Mouse (Mus musculus) erythroid progenitor cell, adult 5-6 weeks (primary cell): ENCODE measurements around the gene Tma7. TPM values are rescaled to one million over a fixed set of nuclear protein-coding genes. Genes with fewer than 3 reads are reported as not detected.

Source experiments
- ATAC-seq: replicated peaks from 2 replicates; pipeline ENCODE4 v1.8.0; 2016; ENCODE audit warnings: moderate number of reproducible peaks, mild to moderate bottlenecking, moderate TSS enrichment, inconsistent platforms; ENCODE audit not compliant: poor library complexity, low FRiP score, severe bottlenecking
- total RNA-seq, 2 experiments: library from RNA; stranded (forward) in 1 of 2; stranded (reverse) in 1 of 2; fragments of 150-400 nt in 1 of 2; fragments of 186-747, 209-891 nt in 1 of 2; gene quantifications; 2 replicates each; pipeline versions ENCODE4 v1.2.3 to v1.2.4; 2015 to 2017; ENCODE audit warnings: low replicate concordance in 2 of 2

The Tma7 gene
- total RNA-seq, 2 experiments from 2014 or later, result 31.5 to 281 TPM

DNA sequence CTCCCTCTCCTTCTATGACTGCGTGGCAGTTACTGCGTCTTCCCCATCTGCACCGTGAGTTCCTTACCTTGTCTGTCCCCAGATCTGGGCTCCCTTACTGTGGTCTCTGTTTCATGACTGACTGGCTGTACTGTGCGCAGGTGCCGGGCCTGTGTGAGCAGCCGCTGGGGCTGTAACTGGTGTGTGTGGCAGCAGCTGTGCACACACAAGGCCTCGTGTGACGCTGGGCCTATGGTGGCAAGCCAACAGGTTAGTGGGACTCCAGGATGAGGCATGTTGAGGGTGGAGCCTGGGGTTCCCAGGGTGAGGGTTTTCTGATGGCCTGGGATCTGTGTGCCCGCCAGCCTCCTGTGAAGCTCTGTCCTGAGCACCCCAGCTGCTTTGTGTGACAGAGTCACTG, 21.7 kb upstream of the Tma7 start:
- ATAC-seq, result no peak

DNA sequence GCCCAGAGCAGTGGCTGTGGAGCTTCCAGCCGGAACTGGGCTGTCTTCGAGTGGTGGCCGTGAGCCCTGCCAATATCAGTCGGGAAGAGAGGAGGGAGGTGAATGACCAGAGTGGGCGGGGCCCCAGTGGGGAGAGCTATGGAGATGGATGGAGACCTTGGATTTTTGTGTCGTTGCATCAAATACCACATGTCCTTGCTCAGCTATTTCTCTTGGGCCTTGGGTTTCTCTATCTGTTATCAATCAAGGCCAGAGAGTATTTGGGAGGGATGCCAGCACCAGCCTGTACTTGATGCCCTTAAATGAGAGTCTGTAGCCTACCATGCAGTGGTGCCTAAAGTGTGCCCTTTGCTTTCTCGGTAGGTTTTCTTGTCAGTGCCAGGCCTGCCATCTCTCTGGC, 20.9 kb upstream of the Tma7 start:
- no peak for ATAC-seq

DNA sequence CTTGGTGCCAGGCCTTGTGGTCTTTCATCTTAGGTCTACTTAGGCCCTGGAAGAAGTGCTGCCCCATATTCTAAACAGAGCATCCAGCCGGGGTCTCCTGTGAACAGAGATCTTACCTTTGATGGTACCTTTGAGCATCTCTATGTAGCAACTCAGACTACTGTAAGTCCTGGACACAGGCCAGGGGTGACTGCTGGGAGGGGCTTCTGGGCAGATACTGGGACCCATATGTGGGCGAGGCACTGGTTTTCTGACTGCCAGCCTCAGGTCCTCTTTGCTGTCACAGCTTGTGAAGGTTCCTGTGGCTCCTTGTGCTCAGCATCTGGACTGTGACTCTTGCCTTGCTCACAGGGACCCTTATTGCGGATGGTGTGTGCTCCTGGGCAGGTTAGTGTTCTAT, 20.2 kb upstream of the Tma7 start:
- no peak for ATAC-seq

DNA sequence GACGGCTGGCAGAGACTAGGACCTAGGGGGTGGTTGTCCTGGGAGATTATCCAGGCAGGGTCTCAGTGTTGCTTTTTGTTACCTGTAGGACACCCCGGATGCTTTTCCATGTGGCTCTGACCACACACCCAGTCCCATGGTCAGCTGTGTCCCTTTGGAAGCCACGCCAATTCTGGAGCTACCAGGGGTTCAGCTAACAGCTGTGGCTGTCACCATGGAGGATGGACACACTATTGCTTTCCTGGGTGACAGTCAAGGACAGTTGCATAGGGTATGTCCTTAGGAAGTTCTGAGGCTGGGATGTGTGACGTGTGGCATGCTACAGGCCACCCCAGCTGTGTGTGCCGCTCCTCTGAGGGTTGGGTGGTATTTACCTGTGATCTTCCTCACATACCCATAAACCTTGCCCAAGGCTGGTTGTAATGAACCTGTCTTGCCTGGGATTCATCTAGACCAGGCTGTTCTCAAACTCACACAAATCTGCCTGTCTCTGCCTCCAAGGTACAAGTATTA, 19.6 kb upstream of the Tma7 start:
- no peak for ATAC-seq

DNA sequence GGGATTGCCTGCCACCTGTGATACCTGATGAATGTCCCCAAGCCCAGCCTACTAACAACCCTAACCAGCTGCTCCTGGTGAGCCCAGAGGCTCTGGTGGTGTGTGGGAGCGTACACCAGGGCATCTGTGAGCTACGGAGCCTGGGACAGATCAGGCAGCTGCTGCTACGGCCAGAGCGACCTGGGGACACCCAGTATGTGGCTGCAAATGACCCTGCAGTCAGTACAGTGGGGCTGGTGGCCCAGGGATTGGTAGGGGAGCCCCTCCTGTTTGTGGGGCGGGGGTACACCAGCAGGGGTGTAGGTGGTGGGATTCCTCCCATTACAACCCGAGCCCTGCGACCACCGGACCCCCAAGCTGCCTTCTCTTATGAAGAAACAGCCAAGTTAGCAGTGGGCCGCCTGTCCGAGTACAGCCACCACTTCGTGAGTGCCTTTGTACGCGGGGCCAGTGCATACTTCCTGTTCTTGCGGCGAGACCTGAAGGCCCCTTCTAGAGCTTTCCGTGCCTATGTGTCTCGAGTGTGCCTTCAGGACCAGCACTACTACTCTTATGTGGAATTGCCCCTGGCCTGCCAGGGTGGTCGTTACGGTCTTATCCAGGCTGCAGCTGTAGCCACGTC, 18.0 kb upstream of the Tma7 start:
- ATAC-seq, result no peak

DNA sequence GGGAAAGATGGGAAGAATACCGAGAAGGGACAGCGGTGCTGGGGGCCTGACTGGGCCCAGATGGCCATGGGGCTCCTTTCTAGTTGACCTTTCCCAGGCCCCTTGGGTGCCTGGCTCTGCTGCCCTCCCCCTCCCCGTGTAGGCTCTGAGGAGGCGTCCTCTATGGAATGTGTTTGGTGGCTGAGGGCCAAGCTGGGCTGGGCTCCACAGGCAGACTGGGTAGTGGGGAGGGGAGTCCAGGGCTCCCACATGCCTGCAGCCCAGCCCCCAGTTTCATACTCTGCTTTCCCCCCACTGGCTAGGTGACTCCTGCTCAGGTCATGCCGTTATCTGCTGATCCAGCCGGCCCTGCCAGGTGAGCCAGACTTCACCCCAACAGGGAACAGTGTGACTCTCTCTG, 16.6 kb upstream of the Tma7 start:
- ATAC-seq, result no peak

DNA sequence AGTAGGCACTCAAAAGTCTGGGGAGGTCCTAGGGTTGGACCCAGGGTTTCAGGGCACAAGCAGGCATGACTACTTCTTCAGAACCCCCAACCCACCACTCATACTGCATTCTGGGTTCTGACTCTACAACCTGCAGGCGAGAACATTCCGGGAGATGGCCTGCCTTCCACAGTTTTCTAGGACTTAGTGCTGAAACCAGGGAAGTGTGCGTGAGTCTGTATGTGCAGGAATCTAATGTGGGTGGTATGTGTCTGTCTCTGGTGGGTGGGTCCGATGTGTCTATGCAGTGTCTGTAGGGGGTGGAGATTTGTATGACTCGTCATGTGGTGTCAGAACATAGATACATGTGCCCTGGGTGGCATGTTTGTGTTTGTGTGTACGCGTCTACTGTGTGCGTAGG, 16.0 kb upstream of the Tma7 start:
- no peak for ATAC-seq

DNA sequence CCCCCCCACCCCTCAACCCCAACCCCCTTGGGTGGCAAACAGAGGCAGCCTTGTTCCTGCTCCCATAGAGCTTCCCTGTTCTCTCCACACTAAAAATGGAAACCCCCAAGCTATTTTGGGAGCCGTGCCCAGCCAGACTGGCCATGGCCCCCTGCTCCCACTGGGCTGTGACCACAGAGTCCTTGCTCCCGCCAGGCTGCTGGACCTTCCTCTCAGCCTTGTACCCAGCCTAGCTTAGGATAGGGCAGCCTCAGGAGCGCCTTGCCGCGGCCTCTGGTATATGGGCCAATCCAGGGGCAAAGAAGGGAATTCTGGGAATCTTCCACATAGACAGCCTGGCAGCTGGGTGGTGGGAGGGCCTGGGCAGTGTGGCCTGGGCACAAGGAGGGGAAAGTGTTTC, 15.4 kb upstream of the Tma7 start:
- ATAC-seq, result no peak

DNA sequence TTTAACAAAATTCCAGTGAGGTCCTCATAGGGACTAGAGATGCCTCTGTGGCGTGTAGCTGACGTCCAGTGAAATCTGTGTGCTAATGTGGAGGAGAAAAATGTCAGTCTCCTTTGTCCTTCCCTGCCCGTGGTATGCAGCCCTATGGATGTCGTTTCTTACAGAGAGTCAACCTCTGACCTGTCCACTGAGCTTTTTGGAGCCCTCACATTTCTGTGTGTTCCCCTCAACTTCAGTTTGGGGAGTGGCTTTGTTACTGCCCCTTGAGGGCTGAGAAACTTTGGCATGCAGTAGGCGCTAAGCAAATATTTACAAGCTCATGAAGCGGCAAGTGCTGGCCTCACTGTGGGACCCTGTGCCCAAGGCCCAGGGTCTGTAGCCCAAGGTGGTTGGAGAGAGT, 14.9 kb upstream of the Tma7 start:
- ATAC-seq, result no peak

DNA sequence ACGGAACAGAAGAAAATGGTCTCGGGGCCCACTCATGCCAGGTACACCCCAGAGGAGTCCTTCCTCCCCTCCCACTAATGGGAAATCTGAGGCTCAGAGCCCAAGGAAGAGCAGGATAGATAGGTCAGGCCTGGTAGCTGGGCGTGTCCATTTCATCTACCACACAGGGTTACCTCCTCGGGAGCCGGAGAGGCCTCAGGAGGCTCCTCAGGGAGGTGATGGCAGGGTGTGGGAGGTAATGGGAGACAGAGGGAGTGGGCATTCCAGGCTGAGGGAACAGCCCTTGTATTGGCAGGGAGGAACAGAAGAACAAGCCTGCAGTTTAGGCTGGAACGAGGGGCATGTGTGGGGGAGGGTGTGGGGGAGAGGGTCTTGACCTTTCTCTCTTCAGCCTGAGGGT, 14.5 kb upstream of the Tma7 start:
- no peak for ATAC-seq

DNA sequence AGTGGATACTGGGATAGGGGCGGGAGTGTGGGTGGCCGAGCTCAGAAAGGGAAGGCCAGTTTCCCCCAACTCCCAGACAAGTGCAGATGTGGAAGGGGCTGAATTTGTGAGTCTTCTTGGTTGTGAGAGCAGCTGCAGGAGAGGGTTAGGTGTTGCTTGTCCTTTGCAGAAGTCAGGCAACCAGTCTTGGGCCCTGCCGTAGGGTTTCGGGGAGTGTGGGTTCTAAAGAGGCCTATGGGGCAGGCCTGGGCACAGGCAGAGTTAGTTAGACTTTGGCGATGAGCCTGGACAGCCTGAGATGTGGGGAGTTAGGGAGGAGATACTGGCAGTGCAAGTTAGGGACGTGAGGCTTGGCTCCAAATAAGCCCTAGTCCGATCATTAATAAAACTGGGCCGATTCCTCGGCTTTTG, 13.9 kb upstream of the Tma7 start:
- no peak for ATAC-seq

DNA sequence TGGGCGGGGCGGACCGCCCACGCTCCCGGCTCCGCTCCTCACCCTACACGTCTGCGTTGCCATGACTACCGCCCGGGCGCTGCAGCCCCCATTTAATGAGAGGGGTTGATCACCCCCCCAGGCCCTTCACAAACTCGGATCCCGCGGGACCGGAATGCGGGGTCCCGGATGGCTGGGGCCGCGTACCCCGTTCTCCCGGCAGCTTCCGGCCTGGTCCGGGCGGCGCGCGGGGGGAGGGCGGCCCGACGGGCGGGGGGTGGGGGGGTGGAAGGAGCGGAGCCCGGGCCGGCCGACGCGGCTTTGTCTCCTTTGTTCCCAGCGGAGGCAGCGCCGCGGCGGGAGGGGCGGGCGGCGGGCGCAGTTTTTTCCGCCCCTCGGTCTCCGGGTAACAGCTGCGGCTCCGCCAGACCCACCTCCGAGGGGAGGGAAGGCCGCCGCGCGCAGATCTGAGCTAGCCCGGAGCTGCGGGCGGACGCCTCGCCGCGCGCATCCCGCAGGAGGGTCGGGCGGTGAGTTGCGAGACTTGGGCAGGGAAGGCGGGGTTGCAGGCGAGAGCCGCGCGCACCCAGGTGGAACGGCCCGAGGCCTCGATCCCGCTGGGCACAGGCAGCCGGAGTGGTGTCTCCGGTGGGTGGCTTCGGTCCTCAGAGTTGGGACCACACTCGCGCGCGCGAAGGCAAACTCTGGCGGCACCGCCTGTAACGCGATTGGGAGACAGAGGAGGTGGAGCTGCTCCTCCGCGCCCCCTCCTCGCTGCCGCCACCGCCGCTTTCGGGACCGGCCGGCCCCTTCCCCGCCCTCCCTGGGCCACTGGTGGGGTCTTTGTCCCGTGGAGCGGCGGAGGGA, 13.0 kb upstream of the Tma7 start, which contains the start of gene Plxnb1:
Gene Plxnb1, plus strand, starts transcription at position 253 of the 846 bp plus-strand sequence.
- ATAC-seq, result no peak

DNA sequence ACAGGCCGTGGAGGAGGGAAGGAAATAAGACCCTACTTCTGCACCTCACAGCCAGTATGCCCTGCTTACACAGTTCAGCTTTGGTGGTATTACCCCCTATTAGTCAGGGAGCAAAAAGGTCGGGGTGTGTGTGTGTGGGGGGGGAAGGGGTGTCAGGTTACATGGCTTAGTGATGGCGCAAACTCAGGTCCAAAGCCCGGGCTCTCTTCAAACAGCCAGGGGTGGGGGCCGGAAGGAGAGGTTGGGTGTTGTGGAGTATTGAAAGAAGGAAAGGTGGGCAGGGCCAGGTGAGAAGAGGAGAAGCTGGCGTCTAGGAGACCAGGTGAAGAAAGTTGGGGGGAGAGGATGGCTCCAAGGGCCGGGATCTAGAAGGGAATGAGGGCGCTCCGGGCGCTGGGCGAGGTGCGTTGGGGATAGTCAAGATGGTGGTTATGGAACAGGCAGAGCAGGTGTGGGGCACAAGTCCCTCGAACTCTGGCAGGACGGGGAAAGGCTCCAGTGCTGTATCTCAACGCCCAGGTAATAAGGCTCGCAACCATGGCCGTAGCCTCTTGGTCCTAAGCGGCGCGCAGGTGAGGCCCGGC, 12.3 kb upstream of the Tma7 start:
- no peak for ATAC-seq

DNA sequence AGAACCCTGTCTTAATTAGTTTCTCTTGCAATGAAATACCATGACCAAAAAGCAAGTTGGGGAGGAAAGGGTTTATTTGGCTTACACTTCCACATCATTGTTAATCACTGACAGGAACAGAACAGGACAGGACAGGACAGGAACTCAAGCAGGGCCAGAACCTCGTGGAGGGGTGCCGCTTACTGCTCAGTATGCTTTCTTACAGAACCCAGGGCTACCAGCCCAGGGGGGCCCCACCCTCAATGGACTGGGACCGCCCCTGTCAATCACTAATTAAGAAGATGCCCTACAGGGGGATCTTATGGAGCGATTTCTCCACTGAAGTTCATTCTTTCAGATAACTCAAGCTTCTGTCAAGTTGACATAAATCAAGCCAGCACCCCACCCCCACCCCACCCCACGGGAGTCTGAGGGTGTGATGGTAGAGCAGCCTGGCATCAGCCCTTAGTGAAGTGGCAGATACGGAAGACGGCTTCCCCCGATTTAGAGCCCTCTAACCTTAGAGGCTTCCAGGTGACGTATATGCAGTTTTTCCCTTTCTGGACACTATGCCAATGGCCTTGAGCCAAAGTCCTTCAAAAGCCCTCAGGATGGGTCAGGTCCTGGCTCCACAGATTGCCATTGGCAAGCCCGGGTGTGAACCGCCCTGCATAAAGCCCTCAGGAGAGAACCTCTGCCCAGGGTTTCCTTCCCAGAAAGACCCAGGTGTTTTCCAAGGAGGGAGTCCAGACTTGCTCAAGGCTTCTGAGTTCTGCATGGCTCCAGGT, 11.6 kb upstream of the Tma7 start:
- no peak for ATAC-seq

DNA sequence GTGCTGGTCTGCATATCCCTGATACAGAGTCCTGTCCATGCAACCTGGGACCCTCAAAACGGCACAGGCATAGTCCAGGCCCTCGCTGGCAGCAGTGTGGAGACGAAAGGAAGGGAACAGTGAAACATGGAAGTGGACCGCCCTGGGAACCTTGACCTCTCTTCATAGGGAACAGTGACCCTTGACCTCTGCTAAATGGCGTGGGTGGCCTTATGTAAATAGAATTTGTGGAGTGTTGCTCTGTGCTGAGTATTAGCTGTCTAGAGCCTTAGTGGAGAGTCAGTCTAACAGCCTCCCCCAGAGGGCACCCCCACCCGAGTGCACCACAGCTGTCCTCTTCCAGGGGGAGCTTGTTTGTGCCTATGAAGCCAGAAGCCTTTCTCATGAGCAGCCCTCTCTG, 10.4 kb upstream of the Tma7 start:
- no peak for ATAC-seq

DNA sequence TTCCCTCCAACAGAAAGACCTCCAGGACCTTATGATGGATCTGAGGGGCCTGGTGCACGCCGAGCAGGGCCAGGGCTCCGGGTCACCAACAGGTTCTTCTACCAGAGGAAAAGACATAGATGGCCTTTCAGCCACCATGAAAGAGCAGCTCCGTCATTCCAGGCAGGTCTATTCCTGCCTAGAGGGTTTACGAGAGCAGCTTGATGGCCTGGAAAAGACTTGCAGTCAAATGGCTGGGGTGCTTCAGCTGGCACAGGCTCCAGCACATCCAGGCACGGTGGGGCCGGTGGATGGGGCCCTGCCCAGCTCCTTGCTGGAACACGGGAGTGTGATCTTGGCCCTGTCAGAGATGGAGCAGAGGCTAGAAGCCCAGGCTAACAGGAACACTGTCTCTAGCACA, 9.4 kb upstream of the Tma7 start:
- ATAC-seq, result no peak

DNA sequence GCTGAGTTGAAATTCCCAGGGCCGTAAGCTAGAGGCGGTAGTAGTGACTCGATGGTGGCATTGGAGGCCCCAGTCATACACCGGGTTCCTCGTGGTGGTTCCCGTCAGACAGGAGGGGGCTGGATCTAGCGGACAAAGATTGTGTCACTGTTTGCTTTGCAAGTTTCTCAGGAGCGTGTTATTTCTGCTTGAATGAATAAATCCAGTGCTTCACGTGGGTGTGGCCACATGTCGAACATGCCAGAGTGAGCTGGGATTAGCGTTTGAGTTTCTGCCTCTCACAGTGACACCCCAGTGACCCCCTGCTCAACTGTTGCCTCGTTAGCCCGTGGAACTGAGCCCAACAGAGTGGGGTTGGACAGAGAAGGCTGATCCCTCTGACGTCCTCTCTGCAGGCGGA, 8.1 kb upstream of the Tma7 start:
- ATAC-seq, result no peak

DNA sequence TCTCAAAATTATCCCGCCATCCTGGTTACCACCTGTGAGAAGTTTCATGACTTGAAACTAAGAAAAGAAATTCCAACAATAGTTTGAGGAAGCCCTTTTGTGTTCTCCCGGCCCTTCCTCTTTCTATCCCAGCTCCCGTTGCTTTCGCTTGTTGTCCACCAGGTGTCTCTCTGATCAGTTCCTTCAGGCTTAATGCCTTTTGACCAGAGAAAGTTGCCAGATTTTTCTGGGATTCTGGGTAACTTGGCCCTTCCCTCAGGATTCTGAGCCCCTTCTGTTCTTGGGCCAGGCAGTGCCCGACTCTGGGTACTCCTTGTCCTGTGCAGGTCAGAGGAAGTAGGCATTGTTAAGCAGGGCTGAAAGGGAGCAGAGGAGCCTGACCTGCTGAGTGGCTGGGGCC, 5.6 kb upstream of the Tma7 start:
- no peak for ATAC-seq

DNA sequence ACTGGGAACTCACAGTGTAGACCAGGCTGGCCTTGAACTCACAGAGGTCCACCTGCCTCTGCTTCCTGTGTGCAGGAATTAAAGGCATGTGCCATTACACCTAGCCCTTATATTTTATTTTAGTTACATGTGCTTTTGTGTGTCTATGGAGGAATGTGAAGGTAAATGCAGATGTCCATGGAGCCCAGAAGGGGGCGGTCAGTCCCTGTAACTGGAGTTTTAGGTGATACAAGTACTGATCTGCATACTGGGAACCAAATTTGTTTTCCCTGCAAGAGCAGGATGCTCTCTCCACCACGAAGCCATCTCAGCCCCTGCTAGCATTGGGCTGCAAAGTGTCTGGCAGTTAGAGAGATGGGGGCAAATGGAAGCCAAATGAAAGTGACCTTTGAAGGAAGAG, 2.5 kb upstream of the Tma7 start:
- no peak for ATAC-seq

DNA sequence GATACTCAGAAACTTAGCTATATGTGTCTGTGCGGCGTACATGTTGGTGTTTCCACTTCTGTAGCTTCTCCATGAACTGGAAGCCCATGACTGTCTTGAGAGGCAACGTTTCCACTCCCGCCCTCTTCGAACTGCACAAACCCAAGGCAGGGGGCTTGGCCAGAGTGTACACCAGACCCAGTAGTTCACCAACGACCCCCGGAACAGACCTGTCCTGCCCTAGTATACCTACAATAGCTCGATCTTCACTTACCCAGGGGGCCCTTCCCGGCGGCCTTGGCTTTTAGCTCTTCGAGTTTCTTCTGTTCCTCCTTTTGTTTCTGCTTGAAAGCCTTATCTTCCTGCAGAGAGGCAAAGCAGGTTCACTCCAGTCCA, 651 bp downstream of the Tma7 start:
- ATAC-seq, result 0 out of 2 replicates have a peak, but pooled peaks have one; percentile 11
